Mouse (Mus musculus): ENCODE results near the gene Cenpw.

Cenpw gene

DNA sequence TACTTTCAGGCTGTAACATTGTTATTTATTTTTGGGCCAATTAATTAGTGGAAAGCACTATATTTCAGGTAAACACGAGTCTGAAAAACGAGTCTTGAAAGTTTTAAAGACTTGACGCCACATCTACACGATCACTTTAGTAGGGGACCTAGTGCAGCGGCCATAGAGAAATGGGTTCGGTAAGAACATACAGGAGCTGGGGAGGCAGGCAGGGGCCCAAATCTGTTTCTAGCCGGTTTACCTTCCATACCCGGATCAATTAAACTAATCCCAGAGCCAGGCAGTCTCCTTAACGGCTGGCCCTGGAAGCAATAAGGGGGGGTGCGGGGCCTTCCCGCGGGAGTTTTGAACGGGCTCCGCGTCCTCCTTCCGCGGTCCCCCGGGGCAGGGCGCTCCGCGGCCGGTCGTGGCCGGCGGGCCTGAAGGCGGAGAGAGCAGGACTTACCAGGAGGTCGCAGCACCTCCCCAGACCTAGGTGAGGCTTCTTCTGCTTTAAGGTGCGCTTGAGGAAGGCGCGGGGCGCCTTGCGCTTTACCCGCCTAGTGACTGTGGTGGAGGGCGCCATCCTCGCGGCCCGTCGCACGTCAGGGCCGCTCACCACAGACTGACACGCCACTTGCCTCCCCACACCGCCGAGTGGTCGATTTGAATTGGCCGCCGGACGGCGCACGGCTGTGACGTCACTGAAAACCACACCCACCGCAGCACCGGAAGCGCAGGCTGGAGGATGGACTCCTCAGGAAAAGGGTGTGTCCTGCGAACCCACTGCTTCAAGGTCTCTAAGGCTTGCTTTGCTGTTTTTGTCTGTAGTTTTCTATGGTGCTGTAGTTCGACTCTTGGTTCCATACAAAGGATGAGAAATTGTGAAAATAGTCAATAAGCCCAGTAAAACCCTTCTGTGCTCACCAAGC lies at the start of gene Cenpw:
TSS of gene Cenpw (minus strand) at position 645 of the 911 bp plus-strand sequence.
- peak; percentile 93 for DNase-seq

DNA sequence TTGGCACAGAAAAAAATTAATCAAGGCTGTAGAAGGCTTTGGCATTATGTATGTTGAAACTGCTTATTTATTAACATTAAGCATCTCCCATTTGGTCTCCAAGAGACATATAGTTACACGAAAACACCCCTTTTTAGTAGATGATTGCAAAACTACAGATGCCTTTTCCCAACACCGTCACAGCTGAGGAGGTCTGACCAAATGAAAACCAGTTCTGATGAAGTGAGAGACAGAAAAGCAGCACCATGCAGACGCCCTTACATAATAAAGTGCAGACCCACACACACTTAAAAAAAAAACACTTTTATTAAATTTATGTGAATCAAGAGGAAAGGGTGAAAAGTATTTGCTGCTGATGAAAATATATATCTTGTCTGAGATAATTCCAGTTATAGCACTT lies 49.3 kb upstream of the Cenpw start:
- DNase-seq: no peak

DNA sequence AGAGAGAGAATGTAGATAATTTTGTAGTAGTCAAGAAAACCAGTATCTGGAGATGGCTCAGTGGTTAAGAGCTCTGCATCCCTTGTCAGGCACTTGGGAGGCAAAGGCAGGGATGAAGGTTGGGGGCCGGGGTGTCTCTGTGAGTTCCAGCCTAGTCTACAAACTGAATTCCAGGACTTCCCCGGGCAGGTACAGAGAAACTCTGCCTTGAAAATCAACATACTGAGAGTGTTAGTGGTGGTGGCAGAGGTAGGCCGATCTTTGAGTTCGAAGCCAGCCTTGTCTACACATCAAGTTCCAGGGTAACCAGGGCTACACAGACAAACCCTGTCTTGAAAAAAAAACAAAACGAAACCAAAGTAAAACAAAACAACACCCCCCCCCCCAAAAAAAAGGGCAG lies 859 bp downstream of the Cenpw start:
- no peak for DNase-seq

DNA sequence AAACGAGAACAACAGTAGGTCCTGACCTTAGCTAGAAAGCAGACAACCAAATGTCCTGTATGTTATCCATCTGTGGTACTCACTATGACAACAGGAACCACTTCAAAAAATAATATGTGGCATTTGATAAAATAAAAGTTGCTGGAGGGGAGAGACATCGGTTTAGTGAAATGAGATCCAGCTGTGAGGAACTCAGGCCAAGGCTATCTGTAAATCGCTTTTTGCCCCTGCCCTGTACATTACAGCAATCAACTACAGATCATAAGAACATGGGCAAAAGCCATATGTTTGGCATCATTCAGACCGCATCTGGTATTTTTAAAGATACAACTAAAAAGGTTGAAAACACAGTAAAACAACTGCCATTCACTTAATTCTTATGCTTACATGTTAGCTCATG lies 32.7 kb downstream of the Cenpw start:
- no peak for DNase-seq

Measured in thymus, postnatal 25 days (tissue).